Mouse (Mus musculus): ENCODE data around the gene Ficd.

- TF ChIP-seq POLR2A (IDR thresholded peaks at IDR 0.05; ENCODE audit: control insufficient read depth, extremely low read depth, insufficient read depth, low read length, poor library complexity) = no peak
- TF ChIP-seq CTCF (IDR thresholded peaks at IDR 0.05; ENCODE audit: borderline replicate concordance, control insufficient read depth, extremely low read depth, insufficient read depth, low read length, poor library complexity) = peak; percentile 35; the same call in 1 of the 2 replicates
These were observed 3.4 kb upstream of the Ficd start for GRCm38 (mm10) chr5:113732182-113732581.
